Mouse (Mus musculus) liver, embryonic 14.5 days (tissue): ENCODE measurements around the gene Tnfsf4. TPM values are rescaled to one million over a fixed set of nuclear protein-coding genes. Genes with fewer than 3 reads are reported as not detected.

Source experiments
- ATAC-seq: fragments of 200-750 bp; cut with Nextera tagmentation; 2 replicates; pipeline ENCODE4 v1.8.0; 2017; ENCODE audit warnings: moderate number of reproducible peaks, mild to moderate bottlenecking, moderate library complexity; ENCODE audit not compliant: insufficient read depth
- DNase-seq, 3 experiments: peaks; one replicate each; pipeline ENCODE4 v3.0.0-alpha.2; 2012 to 2013; ENCODE audit warnings: low read depth in 3 of 3, low spot score in 3 of 3
- H3K27ac ChIP-seq: fragments of 300-500 bp; sonication (generic); 2 replicates; pipeline ENCODE4 v1.5.1; 2014; ENCODE audit warnings: moderate library complexity, mild to moderate bottlenecking, control low read depth, inconsistent platforms
- H3K27me3 ChIP-seq: fragments of 300-500 bp; sonication (generic); 2 replicates; pipeline ENCODE4 v1.6.1; 2014; ENCODE audit warnings: mild to moderate bottlenecking, low read length, moderate library complexity; ENCODE audit not compliant: control insufficient read depth, insufficient read depth
- H3K36me3 ChIP-seq: fragments of 300-500 bp; sonication (generic); replicated peaks from 2 replicates; pipeline ENCODE4 v1.6.1; 2014; ENCODE audit warnings: low read depth; ENCODE audit not compliant: control insufficient read depth, insufficient read depth
- H3K4me1 ChIP-seq, 2 experiments: fragments of 200-500 bp in 1 of 2; fragments of 300-500 bp in 1 of 2; sonication (generic) in 1 of 2; replicated peaks; 2 replicates each; pipeline ENCODE4 v1.6.1; 2012 to 2014; ENCODE audit warnings: antibody characterized with exemption in 1 of 2, inconsistent platforms in 1 of 2, low read length in 1 of 2; ENCODE audit not compliant: control insufficient read depth in 2 of 2, insufficient read depth in 2 of 2
- H3K4me2 ChIP-seq: fragments of 300-500 bp; sonication (generic); 2 replicates; pipeline ENCODE4 v1.6.1; 2014; ENCODE audit warnings: low read depth, mild to moderate bottlenecking, control low read depth, moderate library complexity
- H3K4me3 ChIP-seq, 2 experiments: fragments of 200-500 bp in 1 of 2; fragments of 300-500 bp in 1 of 2; sonication (generic) in 1 of 2; 2 replicates each; pipeline ENCODE4 v1.5.1; 2012 to 2014; ENCODE audit warnings: low read depth in 2 of 2, low read length in 2 of 2, mild to moderate bottlenecking in 2 of 2, control low read depth in 1 of 2, inconsistent platforms in 1 of 2, moderate library complexity in 1 of 2; ENCODE audit not compliant: insufficient read depth in 1 of 2
- H3K9ac ChIP-seq: fragments of 300-500 bp; sonication (generic); replicated peaks from 2 replicates; pipeline ENCODE4 v1.6.1; 2014; ENCODE audit warnings: mild to moderate bottlenecking, control low read depth, moderate library complexity
- H3K9me3 ChIP-seq: fragments of 300-500 bp; sonication (generic); 2 replicates; pipeline ENCODE4 v1.6.1; 2016; ENCODE audit warnings: low read length, mixed read lengths; ENCODE audit not compliant: control insufficient read depth
- CTCF ChIP-seq: IDR thresholded peaks from 2 replicates; pipeline ENCODE4 v1.5.1; 2016; ENCODE audit warnings: antibody characterized with exemption, low read depth, control low read depth
- EP300 ChIP-seq: IDR thresholded peaks from 2 replicates; pipeline ENCODE4 v1.6.1; 2016; ENCODE audit warnings: antibody characterized with exemption, low read depth
- WGBS: fragments of 180-500 bp; shearing (Covaris S2); extraction: QIAGEN DNeasy Blood & Tissue Kit; methylation state at CpG from one replicate; pipeline ENCODE4 v1.1.7; 2014; ENCODE audit not compliant: insufficient replicate concordance; 5-methylcytosine and 5-hydroxymethylcytosine counted together
- polyA plus RNA-seq, 2 experiments: library from polyadenylated mRNA; depleted of rRNA in 1 of 2; stranded (reverse) in 1 of 2; unstranded in 1 of 2; fragments of >200 nt; fragmentation: Nextera tagmentation in 1 of 2; extraction: Ambion mirVana in 1 of 2; gene quantifications; 2 replicates each; pipeline versions ENCODE4 v1.2.1 to v1.2.3; 2012 to 2014

The Tnfsf4 gene
- polyA plus RNA-seq, 2 experiments: not detected

DNA sequence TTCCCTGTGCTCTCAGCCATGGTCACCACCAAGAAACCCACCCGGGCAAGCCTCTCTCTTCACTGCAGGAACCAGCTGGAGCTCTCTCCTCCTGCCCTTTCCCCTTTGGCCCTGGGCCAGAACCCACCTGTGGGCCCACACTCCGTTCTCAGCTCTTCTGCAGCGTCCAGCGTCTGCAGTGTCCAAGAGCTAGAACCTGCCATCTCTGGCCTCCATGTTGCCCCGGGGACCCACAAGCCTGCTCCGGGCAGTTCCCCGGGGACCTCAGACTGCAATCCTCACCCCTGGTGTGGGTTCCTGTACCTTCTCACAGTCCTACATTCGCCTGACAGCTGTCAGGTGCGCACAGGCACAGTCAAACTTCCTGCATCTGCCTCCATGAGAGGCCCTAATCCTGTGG, 25.4 kb downstream of the Tnfsf4 start:
- Histone ChIP-seq H3K4me2 (no peak overlapping the region), H3K4me1 (no peaks in the 10 kb centered on the region), H3K27me3 (no peaks in the 10 kb centered on the region), H3K4me3 (no peak overlapping the region), H3K27ac (no peak overlapping the region), H3K36me3 (no peaks in the 10 kb centered on the region), H3K9me3 (no peaks in the 10 kb centered on the region), H3K9ac (no peak overlapping the region)
- ATAC-seq (no peak), DNase-seq (no peak)
- WGBS: 66% methylated on average over 9 of the region's 9 CpGs
- no peak for TF ChIP-seq CTCF
- TF ChIP-seq EP300: no peak

DNA sequence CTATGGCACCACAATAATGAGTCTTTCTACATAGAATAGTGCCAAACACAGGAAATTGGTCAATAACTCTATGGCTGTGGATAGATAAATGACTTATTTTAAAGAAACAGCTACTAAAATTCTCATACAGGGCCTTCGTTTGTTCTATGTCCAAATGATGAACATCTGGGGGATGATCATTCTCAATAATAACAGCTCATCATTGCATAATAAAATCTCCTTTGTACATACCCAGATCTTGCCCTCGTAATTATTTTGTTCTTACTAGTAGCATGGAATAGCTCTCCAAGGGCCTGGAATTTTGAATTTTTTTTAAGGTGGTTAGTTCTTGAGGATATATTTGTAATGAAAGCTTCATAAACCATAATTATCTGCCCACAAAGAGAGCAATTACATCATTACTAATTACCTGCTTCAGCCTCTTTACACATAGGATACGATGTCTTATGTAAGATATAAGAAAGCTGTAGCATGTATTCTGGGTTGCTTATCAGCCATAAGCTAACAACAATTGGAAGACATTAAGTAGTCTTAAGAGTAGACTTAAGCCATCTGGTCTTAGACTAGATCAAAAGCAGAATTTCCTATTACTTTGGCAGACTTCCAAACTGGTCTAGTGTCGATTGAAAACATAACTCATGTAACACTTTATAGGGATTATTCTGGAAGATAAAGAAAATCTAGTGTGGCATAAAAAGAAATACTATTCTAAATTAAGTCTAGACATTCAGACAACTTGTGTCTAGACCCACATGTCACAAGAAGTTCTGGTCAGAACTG, 31.3 kb downstream of the Tnfsf4 start:
- H3K27ac ChIP-seq: no peak overlapping the region
- no peak overlapping the region for H3K4me3 ChIP-seq
- WGBS: 61% methylated on average over 4 of the region's 4 CpGs
- no peaks in the 10 kb centered on the region for H3K27me3 ChIP-seq
- H3K4me2 ChIP-seq: no peak overlapping the region
- ATAC-seq (no peak), DNase-seq (no peak)
- H3K9ac ChIP-seq: no peak overlapping the region
- TF ChIP-seq CTCF (no peak), EP300 (no peak)
- H3K9me3 ChIP-seq: no peaks in the 10 kb centered on the region
- H3K36me3 ChIP-seq: no peaks in the 10 kb centered on the region
- H3K4me1 ChIP-seq: no peaks in the 10 kb centered on the region

DNA sequence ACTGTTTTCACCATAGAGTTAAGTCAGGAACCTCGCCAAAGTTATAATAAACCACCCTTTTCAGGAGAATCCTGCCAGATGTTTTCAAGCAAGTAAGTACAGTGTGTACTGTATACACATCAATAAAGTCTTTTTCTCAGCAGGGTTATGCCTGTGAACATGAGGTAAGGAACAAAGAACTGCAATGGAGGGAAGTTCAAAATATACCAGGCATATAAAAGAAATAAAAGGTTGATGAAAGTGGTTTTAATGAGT, 31.8 kb downstream of the Tnfsf4 start:
- Histone ChIP-seq H3K4me2 (no peak overlapping the region), H3K4me3 (no peak overlapping the region), H3K27ac (no peak overlapping the region), H3K9me3 (no peaks in the 10 kb centered on the region), H3K9ac (no peak overlapping the region), H3K4me1 (no peaks in the 10 kb centered on the region), H3K36me3 (no peaks in the 10 kb centered on the region), H3K27me3 (no peaks in the 10 kb centered on the region)
- WGBS: 58% methylated on average over 1 of the region's 1 CpGs
- TF ChIP-seq EP300 (no peak), CTCF (no peak)
- no peak for ATAC-seq
- DNase-seq: no peak

DNA sequence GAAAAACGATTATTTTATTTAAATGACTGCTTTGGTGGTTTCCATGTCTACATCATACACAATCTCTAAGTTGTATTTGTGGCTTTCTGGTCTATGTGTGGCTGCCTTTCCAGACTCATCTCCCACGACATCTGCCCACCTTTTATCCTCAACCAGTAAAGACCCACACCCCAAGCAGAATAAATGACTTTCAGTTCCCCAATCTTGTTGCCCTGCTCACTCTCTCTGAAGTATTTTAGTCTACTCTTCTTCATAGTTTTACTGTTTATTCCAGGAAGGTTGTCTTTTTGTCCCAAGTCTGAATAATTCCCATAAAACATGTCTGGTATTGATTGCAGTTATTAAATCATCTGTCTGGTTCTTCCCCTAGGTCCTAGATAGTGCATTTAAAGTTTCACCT, 40.6 kb downstream of the Tnfsf4 start:
- Histone ChIP-seq H3K36me3 (no peaks in the 10 kb centered on the region), H3K27ac (no peak overlapping the region), H3K4me3 (no peak overlapping the region), H3K4me2 (no peak overlapping the region), H3K9me3 (no peaks in the 10 kb centered on the region), H3K27me3 (no peaks in the 10 kb centered on the region), H3K9ac (no peak overlapping the region), H3K4me1 (no peaks in the 10 kb centered on the region)
- ATAC-seq: no peak
- no peak for DNase-seq
- 32% methylated on average over 2 of the region's 2 CpGs for WGBS
- TF ChIP-seq CTCF (no peak), EP300 (no peak)

DNA sequence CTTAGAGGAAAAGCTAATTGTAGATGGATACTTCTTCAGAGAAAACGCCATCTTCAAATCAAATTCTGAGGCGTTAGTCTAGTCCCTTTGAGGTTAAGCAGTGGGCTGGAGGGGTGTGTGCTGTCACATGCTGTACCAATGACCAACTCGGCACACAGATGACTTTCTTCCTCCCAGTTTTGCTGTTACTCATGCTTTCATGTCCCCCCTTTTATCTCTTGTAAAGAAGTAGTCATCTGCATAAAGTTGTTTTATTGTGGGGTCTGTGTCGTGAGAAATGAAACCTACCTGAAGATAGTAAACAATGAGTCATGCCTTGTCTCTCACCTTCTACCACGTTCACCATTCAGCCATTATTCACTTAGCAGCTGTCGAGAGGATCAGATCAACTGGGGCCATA, 41.3 kb downstream of the Tnfsf4 start:
- no peak for TF ChIP-seq CTCF
- TF ChIP-seq EP300: no peak
- Histone ChIP-seq H3K9me3 (no peaks in the 10 kb centered on the region), H3K4me2 (no peak overlapping the region), H3K27ac (no peak overlapping the region), H3K4me3 (no peak overlapping the region), H3K9ac (no peak overlapping the region), H3K36me3 (no peaks in the 10 kb centered on the region), H3K4me1 (no peaks in the 10 kb centered on the region), H3K27me3 (no peaks in the 10 kb centered on the region)
- DNase-seq (no peak), ATAC-seq (no peak)
- WGBS: 53% methylated on average over 6 of the region's 6 CpGs
